Mouse (Mus musculus) limb, embryonic 14.5 days (tissue): Measurements from ENCODE around the gene Anxa4. TPM values are rescaled to one million over a fixed set of nuclear protein-coding genes. Genes with fewer than 3 reads are reported as not detected.
A peak's percentile ranks its signal among the peaks of the same experiment; 100 is the strongest.

ENCODE experiments used
- ATAC-seq: fragments of 200-750 bp; cut with Nextera tagmentation; 2 replicates; pipeline ENCODE4 v1.8.0; 2017; ENCODE audit warnings: low read depth, moderate number of reproducible peaks, moderate TSS enrichment; ENCODE audit not compliant: low FRiP score
- DNase-seq: peaks from one replicate; pipeline ENCODE4 v3.0.0-alpha.2; 2015; ENCODE audit warnings: low spot score
- H3K27ac ChIP-seq: fragments of 300-500 bp; sonication (generic); replicated peaks from 2 replicates; pipeline ENCODE4 v1.5.1; 2014; ENCODE audit warnings: low read depth, mild to moderate bottlenecking, low read length, moderate library complexity, mixed read lengths
- H3K27me3 ChIP-seq: fragments of 300-500 bp; sonication (generic); 2 replicates; pipeline ENCODE4 v1.6.1; 2014; ENCODE audit warnings: low read length, mixed read lengths; ENCODE audit not compliant: control insufficient read depth, insufficient read depth
- H3K36me3 ChIP-seq: fragments of 300-500 bp; sonication (generic); 2 replicates; pipeline ENCODE4 v1.6.1; 2014; ENCODE audit warnings: mild to moderate bottlenecking, low read length, moderate library complexity, mixed read lengths; ENCODE audit not compliant: control insufficient read depth, insufficient read depth
- H3K4me1 ChIP-seq: fragments of 300-500 bp; sonication (generic); 2 replicates; pipeline ENCODE4 v1.6.1; 2014; ENCODE audit warnings: antibody characterized with exemption, low read length, mixed read lengths; ENCODE audit not compliant: control insufficient read depth, insufficient read depth
- H3K4me2 ChIP-seq: fragments of 300-500 bp; sonication (generic); replicated peaks from 2 replicates; pipeline ENCODE4 v1.6.1; 2014; ENCODE audit warnings: low read depth, mild to moderate bottlenecking, low read length, moderate library complexity; ENCODE audit not compliant: severe bottlenecking
- H3K4me3 ChIP-seq: fragments of 300-500 bp; sonication (generic); replicated peaks from 2 replicates; pipeline ENCODE4 v1.5.1; 2014; ENCODE audit warnings: low read length
- H3K9ac ChIP-seq: fragments of 300-500 bp; sonication (generic); 2 replicates; pipeline ENCODE4 v1.6.1; 2014; ENCODE audit warnings: mild to moderate bottlenecking, low read depth, low read length, moderate library complexity; ENCODE audit not compliant: severe bottlenecking
- H3K9me3 ChIP-seq: fragments of 300-500 bp; sonication (generic); 2 replicates; pipeline ENCODE4 v1.6.1; 2016; ENCODE audit warnings: low read length; ENCODE audit not compliant: control insufficient read depth
- POLR2A ChIP-seq: fragments of 200-500 bp; IDR thresholded peaks from 2 replicates; pipeline ENCODE4 v1.8.0; 2012; ENCODE audit warnings: inconsistent platforms, mild to moderate bottlenecking, moderate library complexity, borderline replicate concordance; ENCODE audit not compliant: insufficient read depth, insufficient read length; ENCODE audit errors: extremely low read depth
- WGBS: fragments of 180-500 bp; shearing (Covaris S2); extraction: QIAGEN DNeasy Blood & Tissue Kit; methylation state at CpG from one replicate; pipeline ENCODE4 v1.1.7; 2014; 5-methylcytosine and 5-hydroxymethylcytosine counted together
- polyA plus RNA-seq, 2 experiments: library from polyadenylated mRNA; depleted of rRNA in 1 of 2; stranded (reverse) in 1 of 2; unstranded in 1 of 2; fragments of >200 nt; fragmentation: Nextera tagmentation in 1 of 2; extraction: Ambion mirVana in 1 of 2; gene quantifications; 2 replicates each; pipeline versions ENCODE4 v1.2.1 to v1.2.3; 2012 to 2014

Gene Anxa4
- polyA plus RNA-seq, 2 experiments: 28.3 to 45.6 TPM

- WGBS: 36% methylated on average over 3 of the region's 3 CpGs
- Histone ChIP-seq H3K27me3 (no peaks in the 10 kb centered on the region), H3K4me3 (peak overlapping the region; percentile 10; the same call in 1 of the 2 replicates), H3K4me2 (peak overlapping the region; percentile 36), H3K4me1 (peaks cover 5% of the 10 kb centered on the region; the same call in 1 of the 2 replicates), H3K27ac (peak overlapping the region; percentile 35), H3K9me3 (no peaks in the 10 kb centered on the region), H3K9ac (peak overlapping the region; percentile 34; the same call in 1 of the 2 replicates), H3K36me3 (no peaks in the 10 kb centered on the region)
- DNase-seq (no peak), ATAC-seq (no peak)
- TF ChIP-seq POLR2A: no peak
These were observed 21.5 kb upstream of the Anxa4 start for GRCm38 (mm10) chr6:86814926-86815325.

- no peaks in the 10 kb centered on the region for H3K9me3 ChIP-seq
- H3K27me3 ChIP-seq: no peaks in the 10 kb centered on the region
- ATAC-seq (no peak), DNase-seq (peak; percentile 61)
- no peak overlapping the region for H3K4me2 ChIP-seq
- no peak overlapping the region for H3K9ac ChIP-seq
- H3K36me3 ChIP-seq: no peaks in the 10 kb centered on the region
- TF ChIP-seq POLR2A: no peak
- H3K27ac ChIP-seq: no peak overlapping the region
- 18% methylated on average over 3 of the region's 3 CpGs for WGBS
- H3K4me1 ChIP-seq: peaks cover 5% of the 10 kb centered on the region; the same call in 1 of the 2 replicates
- H3K4me3 ChIP-seq: no peak overlapping the region
These were observed 20.0 kb upstream of the Anxa4 start for GRCm38 (mm10) chr6:86813341-86813740.

- TF ChIP-seq POLR2A: no peak
- Histone ChIP-seq H3K4me2 (no peak overlapping the region), H3K27me3 (no peaks in the 10 kb centered on the region), H3K4me3 (no peak overlapping the region), H3K27ac (no peak overlapping the region), H3K4me1 (peaks cover 5% of the 10 kb centered on the region; the same call in 1 of the 2 replicates), H3K9me3 (no peaks in the 10 kb centered on the region), H3K36me3 (no peaks in the 10 kb centered on the region), H3K9ac (no peak overlapping the region)
- DNase-seq (no peak), ATAC-seq (no peak)
- WGBS: 62% methylated on average over 4 of the region's 4 CpGs
These were observed 19.5 kb upstream of the Anxa4 start for GRCm38 (mm10) chr6:86812919-86813318.

GRCm38 (mm10) chr6:86806455-86807086, 13.2 kb upstream of the Anxa4 start:
- TF ChIP-seq POLR2A: no peak
- Histone ChIP-seq H3K4me3 (no peak overlapping the region), H3K36me3 (no peaks in the 10 kb centered on the region), H3K4me2 (no peak overlapping the region), H3K27ac (no peak overlapping the region), H3K9ac (no peak overlapping the region), H3K4me1 (no peaks in the 10 kb centered on the region), H3K9me3 (no peaks in the 10 kb centered on the region), H3K27me3 (no peaks in the 10 kb centered on the region)
- ATAC-seq: peak; percentile 53; the same call in 1 of the 2 replicates
- WGBS: 2% methylated on average over 5 of the region's 5 CpGs
- peak; percentile 51 for DNase-seq

GRCm38 (mm10) chr6:86804646-86805045, 11.3 kb upstream of the Anxa4 start:
- DNase-seq (no peak), ATAC-seq (no peak)
- WGBS: 48% methylated on average over 3 of the region's 3 CpGs
- H3K27ac ChIP-seq: no peak overlapping the region
- H3K4me1 ChIP-seq: no peaks in the 10 kb centered on the region
- no peak overlapping the region for H3K9ac ChIP-seq
- no peaks in the 10 kb centered on the region for H3K9me3 ChIP-seq
- H3K36me3 ChIP-seq: no peaks in the 10 kb centered on the region
- H3K4me2 ChIP-seq: no peak overlapping the region
- no peak for TF ChIP-seq POLR2A
- H3K4me3 ChIP-seq: no peak overlapping the region
- H3K27me3 ChIP-seq: no peaks in the 10 kb centered on the region

- no peak for TF ChIP-seq POLR2A
- Histone ChIP-seq H3K36me3 (no peaks in the 10 kb centered on the region), H3K27ac (no peak overlapping the region), H3K4me2 (no peak overlapping the region), H3K27me3 (no peaks in the 10 kb centered on the region), H3K4me1 (no peaks in the 10 kb centered on the region), H3K9ac (no peak overlapping the region), H3K9me3 (no peaks in the 10 kb centered on the region), H3K4me3 (no peak overlapping the region)
- ATAC-seq (no peak), DNase-seq (no peak)
- WGBS: 32% methylated on average over 11 of the region's 11 CpGs
These were observed 8.0 kb upstream of the Anxa4 start for GRCm38 (mm10) chr6:86801431-86801830.
